Mouse (Mus musculus): ENCODE data around the gene Amhr2. TPM values are rescaled to one million over a fixed set of nuclear protein-coding genes. Genes with fewer than 3 reads are reported as not detected.

Amhr2 gene
- polyA plus RNA-seq, 1 experiment, result 1.4 TPM

DNA sequence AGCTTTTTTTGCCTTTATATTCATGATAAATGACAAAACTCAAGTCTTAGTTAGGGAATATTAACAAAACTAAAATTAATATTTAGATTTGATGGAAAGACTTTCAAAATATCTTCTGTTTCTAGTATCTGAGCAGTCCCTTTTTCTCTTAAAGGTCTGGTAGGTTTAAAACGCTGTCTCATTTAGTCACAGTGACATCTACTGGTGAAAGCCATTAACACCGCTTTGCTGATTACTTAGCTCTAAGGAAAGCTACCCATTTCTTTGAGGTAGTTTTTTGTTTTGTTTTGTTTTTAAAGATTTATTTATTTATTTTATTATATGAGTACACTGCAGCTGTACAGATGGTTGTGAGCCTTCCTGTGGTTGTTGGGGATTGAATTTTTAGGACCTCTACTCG is 23.7 kb upstream of the Amhr2 start:
- no peak for TF ChIP-seq CTCF (IDR thresholded peaks at IDR 0.05; ENCODE audit: extremely low read depth, insufficient read depth, low read length)
- no peak for TF ChIP-seq POLR2A (IDR thresholded peaks at IDR 0.05; ENCODE audit: extremely low read depth, insufficient read depth, low read length)
- Histone ChIP-seq H3K4me1 (ENCODE audit: control insufficient read depth, insufficient read depth, low read length) (no peaks in the 10 kb centered on the region; the same call in 1 of the 2 replicates), H3K4me3 (ENCODE audit: insufficient read depth, low read length) (no peak overlapping the region), H3K27ac (ENCODE audit: insufficient read depth, low read length) (no peak overlapping the region)

DNA sequence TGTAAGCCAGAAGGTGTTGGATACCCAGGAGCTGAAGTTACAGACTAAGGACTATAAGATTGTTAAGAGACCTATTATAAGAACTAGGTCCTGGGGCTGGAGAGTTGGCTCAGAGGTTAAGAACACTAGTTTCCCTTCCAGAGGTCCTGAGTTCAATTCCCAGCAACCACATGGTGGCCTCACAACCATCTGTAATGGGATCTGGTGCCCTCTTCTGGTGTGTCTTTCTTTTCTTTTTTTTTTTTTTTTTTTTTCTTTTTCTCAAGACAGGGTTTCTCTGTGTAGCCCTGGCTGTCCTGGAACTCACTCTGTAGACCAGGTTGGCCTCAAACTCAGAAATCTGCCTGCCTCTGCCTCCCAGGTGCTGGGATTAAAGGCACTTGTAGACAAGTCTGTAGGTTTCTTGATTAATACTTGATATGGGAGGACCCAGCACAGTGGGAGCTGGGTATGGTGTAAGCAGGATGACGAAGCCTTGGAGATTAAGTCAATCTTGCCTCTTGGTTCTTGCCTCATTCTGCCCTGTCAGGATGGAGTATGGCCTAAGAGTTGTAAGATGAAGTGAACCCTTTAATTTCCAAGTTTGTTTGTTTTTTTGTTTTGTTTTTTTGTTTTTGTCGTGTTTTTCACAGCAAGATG is 21.4 kb upstream of the Amhr2 start:
- Histone ChIP-seq H3K27ac (ENCODE audit: insufficient read depth, low read length) (no peak overlapping the region), H3K4me3 (ENCODE audit: insufficient read depth, low read length) (no peak overlapping the region), H3K4me1 (ENCODE audit: control insufficient read depth, insufficient read depth, low read length) (no peaks in the 10 kb centered on the region; the same call in 1 of the 2 replicates)
- TF ChIP-seq POLR2A (IDR thresholded peaks at IDR 0.05; ENCODE audit: extremely low read depth, insufficient read depth, low read length) (no peak), CTCF (IDR thresholded peaks at IDR 0.05; ENCODE audit: extremely low read depth, insufficient read depth, low read length) (no peak)

DNA sequence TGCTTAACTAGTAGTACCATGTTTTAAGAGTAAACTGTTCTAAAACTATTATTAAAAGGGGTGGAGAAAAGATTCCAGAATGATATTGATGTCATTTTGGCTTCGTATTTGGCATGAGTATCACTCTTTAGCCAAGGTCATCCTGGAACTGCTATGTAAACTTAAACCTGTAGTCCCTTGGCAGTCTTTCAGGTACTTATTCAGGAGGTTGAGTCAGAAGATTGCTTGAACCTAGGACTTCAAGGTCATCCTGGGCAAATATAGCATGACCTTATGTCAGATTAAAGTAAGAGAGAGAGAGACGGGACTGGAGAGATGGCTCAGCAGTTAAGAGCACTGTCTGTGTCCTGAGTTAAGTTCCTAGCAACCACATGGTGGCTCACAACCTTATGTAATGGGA is 20.5 kb upstream of the Amhr2 start:
- Histone ChIP-seq H3K4me1 (ENCODE audit: control insufficient read depth, insufficient read depth, low read length) (no peaks in the 10 kb centered on the region), H3K4me3 (ENCODE audit: insufficient read depth, low read length) (no peak overlapping the region), H3K27ac (ENCODE audit: insufficient read depth, low read length) (no peak overlapping the region)
- no peak for TF ChIP-seq CTCF (IDR thresholded peaks at IDR 0.05; ENCODE audit: extremely low read depth, insufficient read depth, low read length)
- no peak for TF ChIP-seq POLR2A (IDR thresholded peaks at IDR 0.05; ENCODE audit: extremely low read depth, insufficient read depth, low read length)

DNA sequence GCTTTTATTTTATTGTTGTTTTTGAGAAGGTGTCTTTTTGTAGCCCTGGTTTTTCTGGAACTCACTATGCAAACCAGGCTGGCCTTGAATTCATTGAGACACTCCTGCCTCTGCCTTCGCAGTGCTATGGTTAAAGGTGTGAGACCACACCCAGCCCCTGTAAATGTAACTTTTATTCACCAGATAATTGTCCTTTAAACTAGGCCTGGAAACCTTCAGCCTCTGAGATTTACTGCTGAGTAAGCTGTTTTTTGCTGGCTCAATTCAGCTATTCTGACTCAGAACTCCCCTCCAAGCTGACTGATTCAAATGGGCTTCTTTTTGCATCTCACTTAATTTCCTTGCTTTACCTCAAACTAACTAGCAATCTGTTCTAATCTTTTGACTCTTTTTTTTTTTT is 18.2 kb upstream of the Amhr2 start:
- no peak for TF ChIP-seq POLR2A (IDR thresholded peaks at IDR 0.05; ENCODE audit: extremely low read depth, insufficient read depth, low read length)
- no peak for TF ChIP-seq CTCF (IDR thresholded peaks at IDR 0.05; ENCODE audit: extremely low read depth, insufficient read depth, low read length)
- no peak overlapping the region for H3K4me3 ChIP-seq (ENCODE audit: insufficient read depth, low read length)
- H3K27ac ChIP-seq (ENCODE audit: insufficient read depth, low read length), result no peak overlapping the region
- no peaks in the 10 kb centered on the region for H3K4me1 ChIP-seq (ENCODE audit: control insufficient read depth, insufficient read depth, low read length)

DNA sequence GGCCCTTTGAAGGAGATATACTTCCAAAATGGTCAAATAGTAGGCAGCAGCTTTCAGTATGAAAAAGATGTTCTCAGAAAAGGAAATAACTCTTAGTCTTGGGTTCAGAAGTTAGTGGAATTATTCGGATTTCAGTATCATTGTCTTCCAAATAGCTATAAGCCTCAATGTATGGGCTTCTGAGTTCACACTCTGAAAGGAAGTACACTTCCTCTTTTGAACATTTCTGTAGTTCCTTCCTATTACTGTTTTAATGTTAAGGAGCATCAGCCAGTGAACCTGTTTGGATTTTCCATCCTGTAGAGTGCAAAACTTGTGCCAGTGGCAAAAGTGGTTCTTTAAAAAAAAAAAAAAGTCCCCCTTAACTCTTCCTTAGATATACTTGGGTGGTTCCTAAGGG is 13.1 kb upstream of the Amhr2 start:
- no peak for TF ChIP-seq CTCF (IDR thresholded peaks at IDR 0.05; ENCODE audit: extremely low read depth, insufficient read depth, low read length)
- Histone ChIP-seq H3K4me1 (ENCODE audit: control insufficient read depth, insufficient read depth, low read length) (no peaks in the 10 kb centered on the region), H3K27ac (ENCODE audit: insufficient read depth, low read length) (no peak overlapping the region), H3K4me3 (ENCODE audit: insufficient read depth, low read length) (no peak overlapping the region)

DNA sequence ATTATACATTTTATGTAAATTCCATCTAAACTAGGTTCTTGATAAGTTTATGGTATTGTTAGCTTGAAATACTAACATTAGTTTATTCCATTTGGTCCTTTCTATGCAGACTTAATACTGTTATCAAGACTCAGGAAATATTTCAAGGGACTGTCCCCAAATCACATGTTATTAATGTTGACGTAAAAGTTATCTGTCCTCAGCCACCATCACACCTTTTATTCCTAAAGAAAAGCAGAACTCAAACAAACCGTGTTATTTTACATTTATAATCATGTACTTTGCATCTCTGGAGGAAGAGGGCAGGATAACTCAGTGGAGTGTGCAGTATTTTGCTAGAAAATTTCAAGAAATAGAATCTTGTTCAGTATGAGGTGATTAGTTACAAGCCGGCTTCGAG is 12.0 kb upstream of the Amhr2 start:
- no peak overlapping the region for H3K4me3 ChIP-seq (ENCODE audit: insufficient read depth, low read length)
- H3K4me1 ChIP-seq (ENCODE audit: control insufficient read depth, insufficient read depth, low read length), result no peaks in the 10 kb centered on the region
- H3K27ac ChIP-seq (ENCODE audit: insufficient read depth, low read length), result no peak overlapping the region
- TF ChIP-seq POLR2A (IDR thresholded peaks at IDR 0.05; ENCODE audit: extremely low read depth, insufficient read depth, low read length), result no peak
- no peak for TF ChIP-seq CTCF (IDR thresholded peaks at IDR 0.05; ENCODE audit: extremely low read depth, insufficient read depth, low read length)

DNA sequence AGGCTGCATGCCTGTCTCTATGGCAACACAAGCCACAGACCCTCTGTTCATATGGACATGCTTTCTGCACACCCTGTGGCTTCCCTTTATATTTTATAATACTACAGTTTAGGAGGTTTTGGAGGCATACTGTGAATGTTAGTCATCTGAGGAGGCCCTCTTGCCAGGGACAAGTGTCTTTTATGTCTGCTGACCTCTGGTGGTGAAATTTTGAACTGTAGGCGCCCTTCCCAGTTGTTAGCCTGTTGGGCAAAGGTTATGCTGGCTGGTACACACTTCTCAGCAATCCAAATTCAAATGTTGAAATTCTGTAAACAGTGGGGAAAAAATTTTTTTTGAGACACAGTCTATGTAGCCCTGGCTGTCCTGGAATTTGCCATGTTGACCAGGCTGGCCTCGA is 2.7 kb upstream of the Amhr2 start:
- Histone ChIP-seq H3K4me1 (ENCODE audit: control insufficient read depth, insufficient read depth, low read length) (no peaks in the 10 kb centered on the region), H3K4me3 (ENCODE audit: insufficient read depth, low read length) (no peak overlapping the region), H3K27ac (ENCODE audit: insufficient read depth, low read length) (no peak overlapping the region)
- TF ChIP-seq POLR2A (IDR thresholded peaks at IDR 0.05; ENCODE audit: extremely low read depth, insufficient read depth, low read length) (no peak), CTCF (IDR thresholded peaks at IDR 0.05; ENCODE audit: extremely low read depth, insufficient read depth, low read length) (peak; percentile 73)

DNA sequence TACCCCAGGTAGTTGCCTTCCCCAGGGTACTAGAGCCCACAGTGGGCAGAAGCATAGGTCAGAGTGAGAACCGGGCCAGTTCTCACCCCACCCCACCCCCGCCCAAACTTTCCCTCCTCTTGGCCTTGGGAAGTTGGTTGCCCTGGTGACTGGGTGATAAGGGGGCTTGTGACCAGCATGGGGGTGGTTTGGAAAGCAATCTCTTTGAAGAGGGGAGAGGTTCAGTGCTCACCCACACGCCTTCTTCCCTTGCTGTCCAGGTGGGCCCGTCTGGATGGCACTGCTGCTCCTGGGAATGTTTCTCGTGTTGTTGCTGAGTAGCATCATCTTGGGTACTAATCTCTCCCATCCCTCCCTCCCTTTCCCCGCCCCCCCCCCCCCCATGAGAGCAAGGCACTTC is 1.3 kb downstream of the Amhr2 start:
- Histone ChIP-seq H3K4me1 (ENCODE audit: control insufficient read depth, insufficient read depth, low read length) (no peaks in the 10 kb centered on the region), H3K4me3 (ENCODE audit: insufficient read depth, low read length) (no peak overlapping the region), H3K27ac (ENCODE audit: insufficient read depth, low read length) (no peak overlapping the region)
- TF ChIP-seq CTCF (IDR thresholded peaks at IDR 0.05; ENCODE audit: extremely low read depth, insufficient read depth, low read length) (no peak), POLR2A (IDR thresholded peaks at IDR 0.05; ENCODE audit: extremely low read depth, insufficient read depth, low read length) (no peak)

DNA sequence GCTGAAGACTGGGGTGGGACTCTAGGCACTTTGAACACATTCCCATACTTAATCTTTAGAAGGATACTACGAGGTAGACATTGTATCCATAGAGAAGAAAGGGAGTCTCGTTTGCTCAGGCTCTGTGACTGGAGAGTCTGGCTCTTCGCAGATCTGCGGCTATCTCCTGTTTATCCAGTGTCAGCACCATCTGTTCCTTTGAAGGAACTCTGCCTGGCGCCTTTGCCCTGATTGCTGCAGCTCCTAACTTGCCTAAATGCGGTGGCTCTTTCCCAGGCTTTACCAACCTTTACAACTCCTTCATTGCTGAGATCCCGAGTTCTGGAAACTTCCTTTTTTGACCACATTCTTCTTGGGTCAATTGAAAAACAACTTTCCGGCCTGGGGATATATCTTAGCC is 4.2 kb downstream of the Amhr2 start:
- no peak overlapping the region for H3K27ac ChIP-seq (ENCODE audit: insufficient read depth, low read length)
- no peak overlapping the region for H3K4me3 ChIP-seq (ENCODE audit: insufficient read depth, low read length)
- no peaks in the 10 kb centered on the region for H3K4me1 ChIP-seq (ENCODE audit: control insufficient read depth, insufficient read depth, low read length)
- no peak for TF ChIP-seq POLR2A (IDR thresholded peaks at IDR 0.05; ENCODE audit: extremely low read depth, insufficient read depth, low read length)
- TF ChIP-seq CTCF (IDR thresholded peaks at IDR 0.05; ENCODE audit: extremely low read depth, insufficient read depth, low read length), result no peak

DNA sequence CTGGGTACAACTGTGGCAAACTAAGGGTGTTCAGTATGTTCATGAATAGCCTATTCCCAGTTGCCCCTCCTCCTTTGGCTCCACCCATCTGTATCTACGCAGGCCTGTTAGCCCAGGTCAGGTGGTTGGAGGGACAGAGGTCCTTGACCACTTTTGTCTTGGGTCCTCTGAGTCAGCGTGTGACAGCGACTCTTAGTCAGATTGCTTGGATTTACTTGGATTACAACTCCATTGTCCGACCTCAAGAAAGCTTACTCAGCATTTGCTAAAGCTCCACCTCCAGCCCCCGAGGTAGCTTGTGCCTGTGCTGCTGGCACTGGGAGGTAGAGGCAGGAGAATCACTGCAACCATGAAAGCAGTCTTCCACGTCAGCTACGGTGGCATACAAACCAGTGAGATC is 5.8 kb downstream of the Amhr2 start:
- no peak overlapping the region for H3K4me3 ChIP-seq (ENCODE audit: insufficient read depth, low read length)
- H3K27ac ChIP-seq (ENCODE audit: insufficient read depth, low read length), result no peak overlapping the region
- H3K4me1 ChIP-seq (ENCODE audit: control insufficient read depth, insufficient read depth, low read length), result no peaks in the 10 kb centered on the region
- no peak for TF ChIP-seq POLR2A (IDR thresholded peaks at IDR 0.05; ENCODE audit: extremely low read depth, insufficient read depth, low read length)
- TF ChIP-seq CTCF (IDR thresholded peaks at IDR 0.05; ENCODE audit: extremely low read depth, insufficient read depth, low read length), result no peak

Data from cortical plate, adult 2 months (tissue).